Mouse (Mus musculus) myocyte (in vitro differentiated cells): ENCODE results near the gene Rbm28. TPM values are rescaled to one million over a fixed set of nuclear protein-coding genes. Genes with fewer than 3 reads are reported as not detected.

ENCODE experiments used
- H3K27me3 ChIP-seq: one replicate; pipeline ENCODE4 v1.6.1; 2011; ENCODE audit not compliant: control insufficient read depth, insufficient read depth, insufficient read length
- H3K36me3 ChIP-seq: one replicate; pipeline ENCODE4 v1.6.1; 2011; ENCODE audit not compliant: control insufficient read depth, insufficient read depth
- H3K4me2 ChIP-seq: one replicate; pipeline ENCODE4 v1.6.1; 2011; ENCODE audit warnings: low read depth, control low read depth
- H3K4me3 ChIP-seq: one replicate; pipeline ENCODE4 v1.5.1; 2011; ENCODE audit warnings: mild to moderate bottlenecking, control low read depth, moderate library complexity
- H3K79me2 ChIP-seq: one replicate; pipeline ENCODE4 v1.6.1; 2011; ENCODE audit not compliant: control insufficient read depth, insufficient read depth
- H3ac ChIP-seq: one replicate; pipeline ENCODE4 v1.6.1; 2011; ENCODE audit not compliant: control insufficient read depth, insufficient read length
- CEBPB ChIP-seq: IDR thresholded peaks from 2 replicates; pipeline ENCODE4 v1.6.1; 2011; ENCODE audit warnings: mild to moderate bottlenecking, moderate library complexity; ENCODE audit not compliant: poor library complexity, insufficient read depth, severe bottlenecking
- E2F4 ChIP-seq: IDR thresholded peaks from one replicate; pipeline ENCODE4 v1.6.1; 2011; ENCODE audit warnings: mild to moderate bottlenecking, control low read depth, moderate library complexity; ENCODE audit not compliant: insufficient read depth
- MAX ChIP-seq: IDR thresholded peaks from one replicate; pipeline ENCODE4 v1.6.1; 2011; ENCODE audit warnings: low read depth, mild to moderate bottlenecking, control low read depth
- MYOD1 ChIP-seq, 3 experiments: IDR thresholded peaks; one replicate each; pipeline ENCODE4 v1.6.1; 2011; ENCODE audit warnings: control low read depth in 2 of 3, low read depth in 2 of 3, mild to moderate bottlenecking in 2 of 3, moderate library complexity in 1 of 3; ENCODE audit not compliant: insufficient read length in 2 of 3, control insufficient read depth in 1 of 3
- MYOG ChIP-seq, 3 experiments: IDR thresholded peaks; one replicate each; pipeline ENCODE4 v1.6.1; 2011; ENCODE audit warnings: control low read depth in 2 of 3, low read depth in 2 of 3, mild to moderate bottlenecking in 2 of 3; ENCODE audit not compliant: insufficient read length in 2 of 3, control insufficient read depth in 1 of 3, insufficient read depth in 1 of 3
- POLR2A ChIP-seq: IDR thresholded peaks from one replicate; pipeline ENCODE4 v1.6.1; 2011; ENCODE audit warnings: low read depth, mild to moderate bottlenecking, control low read depth, moderate library complexity; ENCODE audit not compliant: insufficient read length
- POLR2AphosphoS2 ChIP-seq: IDR thresholded peaks from one replicate; pipeline ENCODE4 v1.6.1; 2011; ENCODE audit warnings: low read depth, control low read depth; ENCODE audit not compliant: insufficient read length
- REST ChIP-seq: IDR thresholded peaks from one replicate; pipeline ENCODE4 v1.6.1; 2011; ENCODE audit warnings: mild to moderate bottlenecking, control low read depth, moderate library complexity; ENCODE audit not compliant: insufficient read depth, insufficient read length
- SRF ChIP-seq: IDR thresholded peaks from one replicate; pipeline ENCODE4 v1.6.1; 2011; ENCODE audit warnings: low read depth; ENCODE audit not compliant: control insufficient read depth, insufficient read length
- TCF12 ChIP-seq: IDR thresholded peaks from one replicate; pipeline ENCODE4 v1.6.1; 2011; ENCODE audit warnings: mild to moderate bottlenecking, control low read depth; ENCODE audit not compliant: poor library complexity, insufficient read depth, severe bottlenecking
- TCF3 ChIP-seq: IDR thresholded peaks from one replicate; pipeline ENCODE4 v1.6.1; 2011; ENCODE audit warnings: low read depth, control low read depth; ENCODE audit not compliant: insufficient read length
- USF1 ChIP-seq: IDR thresholded peaks from one replicate; pipeline ENCODE4 v1.6.1; 2011; ENCODE audit warnings: low read depth, mild to moderate bottlenecking, control low read depth, moderate library complexity
- polyA plus RNA-seq: library from polyadenylated mRNA; unstranded; fragments of >200 nt; fragmentation: generic; extraction: Trizol; gene quantifications from one replicate; pipeline ENCODE4 v1.2.1, GENCODE M21; 2012; ENCODE audit warnings: missing spikeins

The Rbm28 gene
- polyA plus RNA-seq, 1 experiment, result 16.2 TPM

GRCm38 (mm10) chr6:29133100-29133499, 31.7 kb downstream of the Rbm28 start:
- TF ChIP-seq TCF3 (no peak), MAX (no peak), POLR2A (no peak)
- Histone ChIP-seq H3K79me2 (no peaks in the 10 kb centered on the region), H3K36me3 (peaks cover 35% of the 10 kb centered on the region), H3K4me2 (no peak overlapping the region), H3ac (no peak overlapping the region), H3K4me3 (no peak overlapping the region), H3K27me3 (no peaks in the 10 kb centered on the region)

- Histone ChIP-seq H3K4me3 (no peak overlapping the region), H3K4me2 (no peak overlapping the region), H3ac (no peak overlapping the region), H3K79me2 (no peaks in the 10 kb centered on the region), H3K36me3 (peaks cover 32% of the 10 kb centered on the region), H3K27me3 (no peaks in the 10 kb centered on the region)
- TF ChIP-seq POLR2A (no peak), POLR2AphosphoS2 (no peak), E2F4 (no peak), TCF3 (no peak)
Observed at GRCm38 (mm10) chr6:29126878-29127426, 37.9 kb downstream of the Rbm28 start.

GRCm38 (mm10) chr6:29119990-29120389, 44.8 kb downstream of the Rbm28 start:
- Histone ChIP-seq H3ac (no peak overlapping the region), H3K36me3 (no peaks in the 10 kb centered on the region), H3K4me3 (no peak overlapping the region), H3K79me2 (no peaks in the 10 kb centered on the region), H3K27me3 (no peaks in the 10 kb centered on the region), H3K4me2 (no peak overlapping the region)
- no peak for TF ChIP-seq MAX
- no peak for TF ChIP-seq USF1
- TF ChIP-seq TCF3, result no peak
- TF ChIP-seq REST, result no peak
- no peak for TF ChIP-seq POLR2AphosphoS2
- TF ChIP-seq SRF, result no peak
- no peak for TF ChIP-seq POLR2A
- TF ChIP-seq MYOG (IDR thresholded peaks at IDR 0.05; ENCODE audit: control insufficient read depth in 1 of 3, insufficient read depth in 1 of 3, insufficient read length in 2 of 3, low read depth in 2 of 3), result no peak
- no peak for TF ChIP-seq CEBPB
- no peak for TF ChIP-seq MYOD1 (IDR thresholded peaks at IDR 0.05; ENCODE audit: control insufficient read depth in 1 of 3, insufficient read length in 2 of 3, low read depth in 2 of 3)
- no peak for TF ChIP-seq E2F4
- TF ChIP-seq TCF12, result no peak

- Histone ChIP-seq H3ac (no peak overlapping the region), H3K4me3 (no peak overlapping the region), H3K4me2 (no peak overlapping the region), H3K79me2 (no peaks in the 10 kb centered on the region), H3K27me3 (no peaks in the 10 kb centered on the region), H3K36me3 (no peaks in the 10 kb centered on the region)
- TF ChIP-seq SRF (no peak), MAX (no peak), MYOD1 (IDR thresholded peaks at IDR 0.05; ENCODE audit: control insufficient read depth in 1 of 3, insufficient read length in 2 of 3, low read depth in 2 of 3) (no peak), REST (no peak), E2F4 (no peak), CEBPB (no peak)
Observed at GRCm38 (mm10) chr6:29118963-29119362, 45.8 kb downstream of the Rbm28 start.

GRCm38 (mm10) chr6:29118231-29118630, 46.6 kb downstream of the Rbm28 start:
- no peaks in the 10 kb centered on the region for H3K27me3 ChIP-seq
- no peak overlapping the region for H3K4me2 ChIP-seq
- no peak overlapping the region for H3ac ChIP-seq
- H3K79me2 ChIP-seq, result no peaks in the 10 kb centered on the region
- TF ChIP-seq USF1 (no peak), REST (no peak), E2F4 (no peak), CEBPB (no peak), SRF (no peak), MYOD1 (IDR thresholded peaks at IDR 0.05; ENCODE audit: control insufficient read depth in 1 of 3, insufficient read length in 2 of 3, low read depth in 2 of 3) (no peak), MAX (no peak), TCF3 (no peak), TCF12 (no peak), POLR2AphosphoS2 (no peak), MYOG (IDR thresholded peaks at IDR 0.05; ENCODE audit: control insufficient read depth in 1 of 3, insufficient read depth in 1 of 3, insufficient read length in 2 of 3, low read depth in 2 of 3) (no peak), POLR2A (no peak)
- no peak overlapping the region for H3K4me3 ChIP-seq
- no peaks in the 10 kb centered on the region for H3K36me3 ChIP-seq
